Mouse (Mus musculus): ENCODE measurements around the gene Fmnl3.

DNA sequence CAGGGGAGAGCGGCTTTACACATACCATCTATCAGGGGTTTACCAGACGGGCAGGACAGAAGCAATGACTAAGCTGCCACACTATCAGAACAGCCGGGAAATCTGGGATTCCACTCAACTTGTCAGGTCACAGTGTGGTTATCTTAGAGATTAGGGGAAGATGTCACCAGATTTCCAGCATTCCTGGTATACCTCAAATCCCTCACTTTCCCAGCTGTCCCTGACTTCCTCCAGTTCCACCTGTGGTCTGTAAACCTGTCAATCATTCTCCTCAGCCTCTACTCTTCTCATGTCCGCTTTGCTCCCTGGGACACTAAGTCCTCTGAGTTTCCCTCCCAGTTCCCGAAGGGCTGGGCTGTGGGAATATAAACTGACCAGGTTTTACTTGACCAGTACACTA lies 18.0 kb downstream of the Fmnl3 start:
- no peak for TF ChIP-seq CTCF (IDR thresholded peaks at IDR 0.05; ENCODE audit: low read depth)
- no peak for TF ChIP-seq EP300 (optimal IDR thresholded peaks at IDR 0.05)
